Mouse (Mus musculus): ENCODE measurements around the gene Pex11g.

DNA sequence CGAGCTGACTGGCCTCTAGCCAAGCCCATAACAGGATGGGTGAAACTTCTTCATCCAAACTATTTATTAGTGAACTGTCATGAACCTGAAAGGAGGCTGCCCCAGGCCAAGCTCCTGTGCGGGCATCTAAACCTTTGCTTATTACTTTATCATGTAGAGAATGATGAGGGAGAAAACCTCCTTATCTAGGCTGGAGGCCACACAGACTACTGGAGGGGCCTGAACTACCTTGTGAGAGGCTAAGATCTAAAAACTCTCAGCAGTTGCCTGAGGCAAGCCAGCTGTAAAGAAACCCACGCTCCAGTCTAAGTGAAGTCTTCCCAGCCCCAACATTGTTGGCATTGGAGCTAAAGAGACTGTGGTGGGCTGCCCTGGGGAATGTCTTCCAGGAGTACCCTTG is 60.1 kb downstream of the Pex11g start:
- TF ChIP-seq MAFK (IDR thresholded peaks at IDR 0.05; ENCODE audit: insufficient read depth, low read depth, low read length) (no peak), ZC3H11A (IDR thresholded peaks at IDR 0.05; ENCODE audit: borderline replicate concordance, low read depth, low read length) (no peak)

Measured in ES-E14 (cell line).